Mouse (Mus musculus): ENCODE measurements around the gene 6430531B16Rik.

6430531B16Rik gene

DNA sequence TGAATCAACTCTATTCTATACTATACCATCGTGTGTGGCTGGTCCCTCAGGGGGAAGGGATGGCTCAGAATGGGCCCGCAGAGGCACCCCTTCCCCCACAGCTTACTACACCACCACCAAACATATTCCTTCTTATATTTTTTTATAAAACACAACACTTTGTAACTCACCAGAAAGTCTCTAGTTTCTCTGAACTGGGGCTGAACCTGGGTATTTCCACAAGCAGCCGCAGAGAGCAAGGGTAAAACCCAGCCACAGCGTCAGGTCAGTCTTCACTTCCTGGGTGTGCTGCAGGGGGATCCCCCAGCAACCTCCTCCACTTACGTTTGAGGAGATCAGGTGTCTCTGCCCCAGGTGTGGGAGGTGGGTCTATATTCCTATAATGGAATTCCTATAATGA lies 10.1 kb downstream of the 6430531B16Rik start:
- H3K4me1 ChIP-seq (replicated peaks; ENCODE audit: low read depth, low read length), result peaks cover 56% of the 10 kb centered on the region
- no peak for TF ChIP-seq POU5F1 (IDR thresholded peaks at IDR 0.05; ENCODE audit: borderline replicate concordance, low read length)
- no peak for TF ChIP-seq CTCF (conservative IDR thresholded peaks at IDR 0.05; ENCODE audit: low read length)
- no peak for TF ChIP-seq NANOG (IDR thresholded peaks at IDR 0.05; ENCODE audit: borderline replicate concordance, low read length)
- H3K36me3 ChIP-seq (ENCODE audit: insufficient read depth, low read length), result no peaks in the 10 kb centered on the region
- H3K9me3 ChIP-seq (ENCODE audit: low read length), result no peaks in the 10 kb centered on the region
- H3K4me3 ChIP-seq (replicated peaks; ENCODE audit: low read length), result no peak overlapping the region
- peaks cover 37% of the 10 kb centered on the region for H3K27me3 ChIP-seq (ENCODE audit: insufficient read depth, low read length)

DNA sequence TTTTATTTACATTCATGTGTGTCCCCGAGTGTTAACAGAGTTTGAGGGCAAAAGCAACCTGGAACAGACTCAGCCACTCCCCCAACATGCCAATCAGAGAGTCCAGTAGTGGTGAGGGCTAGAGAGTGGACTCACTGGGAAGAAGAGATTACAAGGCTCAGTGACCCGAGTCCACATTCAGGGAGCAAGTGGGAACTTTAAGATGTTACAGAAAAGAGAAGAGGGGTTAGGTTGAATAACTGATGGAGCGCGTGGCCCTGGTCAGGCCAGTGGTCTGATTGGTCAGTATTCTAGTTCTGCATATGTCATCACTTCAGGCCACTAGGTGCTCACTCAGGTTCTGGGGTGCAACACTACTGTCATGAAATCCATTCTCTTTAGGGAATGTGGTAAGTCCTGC lies 11.4 kb downstream of the 6430531B16Rik start:
- H3K4me3 ChIP-seq (replicated peaks; ENCODE audit: low read length), result no peak overlapping the region
- TF ChIP-seq CTCF (conservative IDR thresholded peaks at IDR 0.05; ENCODE audit: low read length), result no peak
- TF ChIP-seq NANOG (IDR thresholded peaks at IDR 0.05; ENCODE audit: borderline replicate concordance, low read length), result no peak
- no peak for TF ChIP-seq POU5F1 (IDR thresholded peaks at IDR 0.05; ENCODE audit: borderline replicate concordance, low read length)
- peaks cover 43% of the 10 kb centered on the region for H3K27me3 ChIP-seq (ENCODE audit: insufficient read depth, low read length)
- H3K36me3 ChIP-seq (ENCODE audit: insufficient read depth, low read length), result no peaks in the 10 kb centered on the region
- no peaks in the 10 kb centered on the region for H3K9me3 ChIP-seq (ENCODE audit: low read length)
- peaks cover 45% of the 10 kb centered on the region for H3K4me1 ChIP-seq (replicated peaks; ENCODE audit: low read depth, low read length)

DNA sequence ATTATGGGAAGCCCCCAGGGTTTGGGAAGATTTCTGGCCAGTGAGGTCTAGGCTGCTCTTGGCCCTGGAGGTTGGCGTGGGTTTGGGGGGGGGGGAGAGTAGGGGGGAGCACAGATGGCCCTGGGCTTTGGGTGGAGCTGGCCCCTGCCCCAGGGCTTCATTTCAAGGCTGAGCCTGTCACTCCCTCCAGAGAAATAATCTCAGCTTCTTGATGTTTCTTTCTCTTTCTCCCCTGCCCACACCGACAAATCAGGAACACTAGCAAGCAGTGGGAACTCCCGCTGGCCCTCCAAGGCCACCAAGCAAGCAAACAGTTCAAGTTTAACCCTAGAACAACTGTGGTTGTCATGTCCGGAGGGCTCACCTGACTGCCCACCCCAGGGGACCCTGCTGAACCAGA lies 14.7 kb downstream of the 6430531B16Rik start:
- Histone ChIP-seq H3K27me3 (ENCODE audit: insufficient read depth, low read length) (peaks cover 69% of the 10 kb centered on the region), H3K9me3 (ENCODE audit: low read length) (no peaks in the 10 kb centered on the region), H3K36me3 (ENCODE audit: insufficient read depth, low read length) (no peaks in the 10 kb centered on the region), H3K4me3 (replicated peaks; ENCODE audit: low read length) (no peak overlapping the region), H3K4me1 (replicated peaks; ENCODE audit: low read depth, low read length) (peaks cover 22% of the 10 kb centered on the region)
- TF ChIP-seq CTCF (conservative IDR thresholded peaks at IDR 0.05; ENCODE audit: low read length), result no peak

DNA sequence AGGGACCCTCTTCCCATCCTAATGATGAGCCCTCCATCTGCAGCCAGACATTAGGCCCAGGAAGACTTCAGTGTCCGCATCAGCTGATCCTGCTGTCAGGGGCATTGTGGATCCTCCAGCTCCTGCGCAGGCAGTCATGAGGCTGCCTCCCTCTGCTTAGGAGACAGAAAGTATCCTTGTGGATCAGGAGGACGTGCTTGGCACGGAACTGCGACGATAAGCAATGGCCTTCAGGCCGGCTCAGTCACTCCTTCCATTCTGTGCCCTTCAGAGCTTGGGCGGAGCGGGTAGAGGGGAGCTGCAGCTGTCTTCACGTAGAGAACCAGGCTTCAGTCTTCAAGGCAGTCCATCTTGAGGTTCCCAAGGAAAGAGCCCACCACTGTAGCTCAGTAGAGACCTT lies 17.4 kb downstream of the 6430531B16Rik start:
- Histone ChIP-seq H3K36me3 (ENCODE audit: insufficient read depth, low read length) (peaks cover 10% of the 10 kb centered on the region), H3K4me3 (replicated peaks; ENCODE audit: low read length) (no peak overlapping the region), H3K27me3 (ENCODE audit: insufficient read depth, low read length) (peaks cover 62% of the 10 kb centered on the region), H3K4me1 (replicated peaks; ENCODE audit: low read depth, low read length) (peaks cover 32% of the 10 kb centered on the region), H3K9me3 (ENCODE audit: low read length) (no peaks in the 10 kb centered on the region)
- no peak for TF ChIP-seq CTCF (conservative IDR thresholded peaks at IDR 0.05; ENCODE audit: low read length)
- no peak for TF ChIP-seq POU5F1 (IDR thresholded peaks at IDR 0.05; ENCODE audit: borderline replicate concordance, low read length)
- no peak for TF ChIP-seq NANOG (IDR thresholded peaks at IDR 0.05; ENCODE audit: borderline replicate concordance, low read length)

DNA sequence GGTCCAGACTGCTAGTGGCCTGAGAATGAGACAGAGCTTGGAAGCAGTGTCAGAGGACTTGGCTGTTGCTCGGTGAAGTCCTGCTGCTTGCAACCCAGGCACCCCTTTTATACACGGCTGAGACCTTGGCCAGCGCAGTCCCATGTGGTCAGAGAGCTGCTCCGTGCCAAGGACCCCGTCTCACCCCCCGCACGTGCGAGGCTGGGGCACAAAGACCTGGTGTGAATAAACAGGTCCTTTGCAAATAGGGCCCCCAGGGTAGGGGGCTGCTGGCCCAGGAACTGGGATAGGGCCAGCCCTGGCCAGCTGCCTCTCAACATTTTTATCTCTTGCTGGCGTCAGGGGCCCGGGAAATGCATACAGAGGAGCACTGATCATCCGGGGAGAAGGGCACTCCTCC lies 20.6 kb downstream of the 6430531B16Rik start:
- peaks cover 55% of the 10 kb centered on the region for H3K4me1 ChIP-seq (replicated peaks; ENCODE audit: low read depth, low read length)
- peaks cover 40% of the 10 kb centered on the region for H3K27me3 ChIP-seq (ENCODE audit: insufficient read depth, low read length)
- no peaks in the 10 kb centered on the region for H3K9me3 ChIP-seq (ENCODE audit: low read length)
- H3K4me3 ChIP-seq (replicated peaks; ENCODE audit: low read length), result no peak overlapping the region
- H3K36me3 ChIP-seq (ENCODE audit: insufficient read depth, low read length), result peaks cover 40% of the 10 kb centered on the region
- TF ChIP-seq CTCF (conservative IDR thresholded peaks at IDR 0.05; ENCODE audit: low read length) (no peak), NANOG (IDR thresholded peaks at IDR 0.05; ENCODE audit: borderline replicate concordance, low read length) (no peak), POU5F1 (IDR thresholded peaks at IDR 0.05; ENCODE audit: borderline replicate concordance, low read length) (no peak)

DNA sequence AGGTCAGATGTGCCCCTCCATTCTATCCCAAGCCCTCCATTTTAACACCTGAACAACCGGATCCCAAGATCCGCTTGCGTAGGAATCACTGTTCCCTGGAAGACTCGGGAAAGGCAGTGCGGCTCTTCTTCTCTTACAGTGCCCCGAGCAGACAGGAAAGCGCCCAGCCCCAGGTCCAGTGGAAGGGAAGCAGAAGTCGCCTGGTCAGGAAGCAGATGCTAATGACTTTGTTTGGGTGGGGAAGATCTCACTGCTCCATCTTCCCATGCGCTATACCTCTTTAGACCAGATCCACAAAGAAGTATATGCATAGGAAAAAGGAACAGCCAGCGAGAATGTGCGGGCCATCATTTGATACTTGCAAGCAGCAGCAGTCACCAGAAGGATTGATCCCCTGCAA lies 21.1 kb downstream of the 6430531B16Rik start:
- H3K9me3 ChIP-seq (ENCODE audit: low read length), result no peaks in the 10 kb centered on the region
- H3K36me3 ChIP-seq (ENCODE audit: insufficient read depth, low read length), result peaks cover 41% of the 10 kb centered on the region
- H3K4me3 ChIP-seq (replicated peaks; ENCODE audit: low read length), result 0 out of 2 replicates have a peak overlapping the region, but pooled peaks have one; percentile 7
- peaks cover 57% of the 10 kb centered on the region for H3K4me1 ChIP-seq (replicated peaks; ENCODE audit: low read depth, low read length)
- no peak for TF ChIP-seq POU5F1 (IDR thresholded peaks at IDR 0.05; ENCODE audit: borderline replicate concordance, low read length)
- no peak for TF ChIP-seq NANOG (IDR thresholded peaks at IDR 0.05; ENCODE audit: borderline replicate concordance, low read length)
- no peak for TF ChIP-seq CTCF (conservative IDR thresholded peaks at IDR 0.05; ENCODE audit: low read length)
- H3K27me3 ChIP-seq (ENCODE audit: insufficient read depth, low read length), result peaks cover 37% of the 10 kb centered on the region

DNA sequence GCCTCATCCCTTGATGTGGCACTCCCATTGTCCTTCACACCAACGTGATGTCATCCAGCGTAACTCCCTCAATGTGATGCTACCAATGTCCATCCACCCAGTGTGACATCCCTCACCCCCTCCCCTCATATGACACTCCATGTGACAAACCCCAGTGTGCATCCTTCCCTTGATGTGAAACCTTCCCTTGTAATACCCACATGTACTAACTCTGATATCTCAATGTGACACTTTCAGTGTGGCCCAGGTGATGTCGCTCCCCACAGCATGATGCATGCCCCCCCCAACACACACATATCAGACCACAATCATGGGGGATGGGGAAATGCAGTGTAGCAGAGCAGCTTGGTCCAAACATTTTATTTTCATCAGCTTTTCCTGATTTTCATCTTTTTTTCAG lies 21.9 kb downstream of the 6430531B16Rik start:
- H3K27me3 ChIP-seq (ENCODE audit: insufficient read depth, low read length), result peaks cover 30% of the 10 kb centered on the region
- no peak overlapping the region for H3K4me3 ChIP-seq (replicated peaks; ENCODE audit: low read length)
- H3K4me1 ChIP-seq (replicated peaks; ENCODE audit: low read depth, low read length), result peaks cover 65% of the 10 kb centered on the region
- no peak for TF ChIP-seq POU5F1 (IDR thresholded peaks at IDR 0.05; ENCODE audit: borderline replicate concordance, low read length)
- TF ChIP-seq CTCF (conservative IDR thresholded peaks at IDR 0.05; ENCODE audit: low read length), result no peak
- TF ChIP-seq NANOG (IDR thresholded peaks at IDR 0.05; ENCODE audit: borderline replicate concordance, low read length), result no peak
- H3K9me3 ChIP-seq (ENCODE audit: low read length), result no peaks in the 10 kb centered on the region
- peaks cover 46% of the 10 kb centered on the region for H3K36me3 ChIP-seq (ENCODE audit: insufficient read depth, low read length)

DNA sequence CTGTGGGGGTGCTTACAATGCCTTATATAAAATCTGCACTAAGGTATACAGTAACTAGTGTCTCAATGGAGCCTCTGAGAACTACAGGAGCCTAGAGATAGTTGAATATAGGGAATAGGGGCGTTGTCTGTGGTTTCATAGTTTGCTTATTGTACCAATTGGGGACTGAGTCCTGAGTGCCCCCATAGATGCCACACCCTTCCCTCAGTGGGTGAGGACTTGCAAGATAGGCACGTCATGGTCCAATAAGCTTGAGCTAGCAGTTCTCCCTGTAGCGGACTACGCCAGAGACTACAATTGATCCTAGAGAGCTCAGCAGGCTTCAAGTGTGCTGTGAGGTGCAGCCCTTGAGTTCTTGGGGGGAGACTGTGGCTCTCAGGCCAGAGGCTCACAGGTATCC lies 23.1 kb downstream of the 6430531B16Rik start:
- no peak overlapping the region for H3K4me3 ChIP-seq (replicated peaks; ENCODE audit: low read length)
- H3K4me1 ChIP-seq (replicated peaks; ENCODE audit: low read depth, low read length), result peaks cover 66% of the 10 kb centered on the region
- H3K36me3 ChIP-seq (ENCODE audit: insufficient read depth, low read length), result peaks cover 46% of the 10 kb centered on the region
- no peaks in the 10 kb centered on the region for H3K9me3 ChIP-seq (ENCODE audit: low read length)
- no peak for TF ChIP-seq POU5F1 (IDR thresholded peaks at IDR 0.05; ENCODE audit: borderline replicate concordance, low read length)
- H3K27me3 ChIP-seq (ENCODE audit: insufficient read depth, low read length), result peaks cover 18% of the 10 kb centered on the region

DNA sequence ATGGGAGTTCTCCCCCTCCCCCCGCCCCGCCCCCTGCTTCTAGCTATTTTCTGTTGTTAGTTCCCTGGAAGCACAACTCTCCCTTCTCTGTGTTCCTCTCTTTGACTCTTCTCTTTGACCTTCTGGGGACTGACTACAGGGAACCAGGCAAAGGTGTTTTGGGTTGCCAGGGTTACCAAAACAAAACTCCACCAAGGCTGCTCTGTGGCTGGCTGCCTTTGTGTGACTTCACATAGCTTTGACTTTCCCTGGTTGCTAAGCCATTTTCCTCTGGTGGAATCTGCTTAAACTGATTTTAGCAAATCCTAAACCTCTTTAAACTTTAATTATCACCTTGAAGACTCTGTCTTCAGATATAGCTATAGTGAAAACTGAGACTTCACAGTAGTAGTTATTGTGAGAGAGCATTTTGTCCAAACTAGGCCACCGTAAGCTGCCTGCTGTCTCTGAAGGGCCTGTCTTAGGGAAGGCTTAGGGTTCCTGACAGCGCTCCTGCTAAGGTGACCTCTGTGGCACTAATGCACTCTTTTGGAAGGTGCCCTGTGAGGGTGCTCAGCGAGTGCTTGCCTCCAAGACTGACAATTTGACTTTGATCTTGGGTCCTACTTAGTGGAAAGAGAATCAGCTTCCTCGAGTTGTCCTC lies 26.4 kb downstream of the 6430531B16Rik start:
- H3K36me3 ChIP-seq (ENCODE audit: insufficient read depth, low read length), result peaks cover 67% of the 10 kb centered on the region
- peaks cover 83% of the 10 kb centered on the region for H3K4me1 ChIP-seq (replicated peaks; ENCODE audit: low read depth, low read length)
- peak overlapping the region; percentile 85 for H3K4me3 ChIP-seq (replicated peaks; ENCODE audit: low read length)
- TF ChIP-seq POU5F1 (IDR thresholded peaks at IDR 0.05; ENCODE audit: borderline replicate concordance, low read length), result no peak
- no peak for TF ChIP-seq CTCF (conservative IDR thresholded peaks at IDR 0.05; ENCODE audit: low read length)
- no peak for TF ChIP-seq NANOG (IDR thresholded peaks at IDR 0.05; ENCODE audit: borderline replicate concordance, low read length)
- H3K9me3 ChIP-seq (ENCODE audit: low read length), result no peaks in the 10 kb centered on the region
- no peaks in the 10 kb centered on the region for H3K27me3 ChIP-seq (ENCODE audit: insufficient read depth, low read length)
